Mouse (Mus musculus): ENCODE results near the gene Cdkn2d.

GRCm38 (mm10) chr9:21275727-21276126 lies 15.5 kb downstream of the Cdkn2d start:
- TF ChIP-seq CTCF (IDR thresholded peaks at IDR 0.05; ENCODE audit: control insufficient read depth, insufficient read depth, insufficient replicate concordance, low read depth, low read length) = no peak
- TF ChIP-seq POLR2A (IDR thresholded peaks at IDR 0.05; ENCODE audit: control insufficient read depth, low read depth, low read length) = no peak

Measured in testis, adult 2 months (tissue).